Mouse (Mus musculus) hindbrain, embryonic 13.5 days (tissue): ENCODE results near the gene Camkmt. TPM values are rescaled to one million over a fixed set of nuclear protein-coding genes. Genes with fewer than 3 reads are reported as not detected.

ENCODE experiments used
- ATAC-seq: fragments of 200-750 bp; cut with Nextera tagmentation; 2 replicates; pipeline ENCODE4 v1.8.0; 2017; ENCODE audit warnings: moderate TSS enrichment; ENCODE audit not compliant: low FRiP score
- H3K27ac ChIP-seq: fragments of 300-500 bp; sonication (generic); 2 replicates; pipeline ENCODE4 v1.5.1; 2015; ENCODE audit warnings: inconsistent platforms, mild to moderate bottlenecking, moderate library complexity
- H3K27me3 ChIP-seq: fragments of 300-500 bp; sonication (generic); 2 replicates; pipeline ENCODE4 v1.6.1; 2015; ENCODE audit warnings: mild to moderate bottlenecking, inconsistent platforms
- H3K36me3 ChIP-seq: fragments of 300-500 bp; sonication (generic); 2 replicates; pipeline ENCODE4 v1.6.1; 2015; ENCODE audit warnings: mild to moderate bottlenecking, inconsistent platforms
- H3K4me1 ChIP-seq: fragments of 300-500 bp; sonication (generic); replicated peaks from 2 replicates; pipeline ENCODE4 v1.6.1; 2015; ENCODE audit warnings: inconsistent platforms
- H3K4me2 ChIP-seq: fragments of 300-500 bp; sonication (generic); 2 replicates; pipeline ENCODE4 v1.6.1; 2015; ENCODE audit warnings: inconsistent platforms, mild to moderate bottlenecking, moderate library complexity
- H3K4me3 ChIP-seq: fragments of 300-500 bp; sonication (generic); 2 replicates; pipeline ENCODE4 v1.5.1; 2015; ENCODE audit warnings: mild to moderate bottlenecking, inconsistent platforms
- H3K9ac ChIP-seq: fragments of 300-500 bp; sonication (generic); 2 replicates; pipeline ENCODE4 v1.6.1; 2015; ENCODE audit warnings: mild to moderate bottlenecking, inconsistent platforms
- H3K9me3 ChIP-seq: fragments of 300-500 bp; sonication (generic); 2 replicates; pipeline ENCODE4 v1.6.1; 2016; ENCODE audit warnings: inconsistent platforms
- WGBS: fragments of 180-500 bp; shearing (Covaris S2); methylation state at CpG from one replicate; pipeline ENCODE4 v1.1.7; 2015; 5-methylcytosine and 5-hydroxymethylcytosine counted together
- polyA plus RNA-seq: library from polyadenylated mRNA; unstranded; fragments of >200 nt; fragmentation: Nextera tagmentation; extraction: Ambion mirVana; gene quantifications from 2 replicates; pipeline ENCODE4 v1.2.1, GENCODE M21; 2015

The Camkmt gene
- polyA plus RNA-seq, 1 experiment from 2014 or later, result 18.3 TPM

DNA sequence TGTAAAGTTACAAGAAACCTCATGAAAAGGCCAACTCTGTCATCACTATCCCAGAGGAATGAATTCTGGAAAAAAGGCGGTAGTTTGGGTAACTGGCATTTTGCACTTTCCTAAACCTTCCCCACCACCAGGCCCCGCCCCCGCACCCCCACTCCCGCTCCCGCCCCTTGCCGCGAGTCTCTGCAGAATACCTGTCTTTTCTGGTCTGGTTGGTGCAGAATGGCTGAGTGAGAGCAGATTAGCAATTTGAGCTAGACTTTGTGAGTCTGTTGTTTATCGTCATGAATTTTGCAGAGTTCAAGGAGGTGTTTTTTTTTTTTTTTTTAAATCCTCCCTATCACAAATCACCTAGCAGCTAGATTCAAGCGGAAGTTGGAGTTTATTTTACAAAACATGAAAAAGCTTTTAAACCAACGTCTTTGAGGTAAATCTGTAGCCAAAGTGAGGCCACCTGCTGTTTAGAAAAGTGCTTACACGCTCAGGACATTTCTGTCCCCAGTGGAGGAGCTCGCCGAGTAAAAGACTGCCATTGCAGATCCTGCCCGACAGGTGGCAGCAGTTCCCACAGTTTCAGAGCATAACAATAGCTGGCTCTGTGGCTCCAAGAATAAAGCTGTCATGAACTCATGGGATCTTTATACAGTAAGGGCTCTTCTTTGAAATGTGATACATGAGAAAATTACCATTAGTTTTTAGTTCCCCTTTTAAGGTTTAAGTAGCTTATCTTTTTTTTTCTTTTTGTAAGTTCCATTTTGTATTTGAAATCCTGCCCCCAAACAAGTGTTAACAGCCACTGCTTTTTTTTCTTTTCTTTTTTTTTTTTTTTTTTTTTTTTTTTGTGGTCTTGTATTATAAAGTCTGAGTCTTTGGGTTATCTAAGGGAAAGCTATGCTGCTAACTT lies 99.1 kb downstream of the Camkmt start:
- peak overlapping the region; percentile 61 for H3K9ac ChIP-seq

GRCm38 (mm10) chr17:85190128-85190435 lies 99.7 kb downstream of the Camkmt start:
- Histone ChIP-seq H3K4me3 (0 out of 2 replicates have a peak overlapping the region, but pooled peaks have one; percentile 12), H3K9me3 (no peaks in the 10 kb centered on the region), H3K4me2 (peak overlapping the region; percentile 39), H3K4me1 (peaks cover 6% of the 10 kb centered on the region), H3K36me3 (no peaks in the 10 kb centered on the region), H3K9ac (peak overlapping the region; percentile 61), H3K27me3 (peaks cover 7% of the 10 kb centered on the region), H3K27ac (no peak overlapping the region)
- 20% methylated on average over 7 of the region's 7 CpGs for WGBS
- ATAC-seq, result 0 out of 2 replicates have a peak, but pooled peaks have one; percentile 21

More for the DNA sequence above, 99.1 kb downstream of the Camkmt start:
- Histone ChIP-seq H3K27me3 (peaks cover 9% of the 10 kb centered on the region), H3K9me3 (no peaks in the 10 kb centered on the region), H3K36me3 (no peaks in the 10 kb centered on the region), H3K27ac (no peak overlapping the region), H3K4me1 (peaks cover 6% of the 10 kb centered on the region), H3K4me2 (peak overlapping the region; percentile 39), H3K4me3 (0 out of 2 replicates have a peak overlapping the region, but pooled peaks have one; percentile 12)
- 7% methylated on average over 14 of the region's 14 CpGs for WGBS
- peak; percentile 88 for ATAC-seq

GRCm38 (mm10) chr17:85193294-85193693 lies 102.9 kb downstream of the Camkmt start:
- no peak overlapping the region for H3K9ac ChIP-seq
- no peaks in the 10 kb centered on the region for H3K9me3 ChIP-seq
- 90% methylated on average over 11 of the region's 11 CpGs for WGBS
- no peaks in the 10 kb centered on the region for H3K36me3 ChIP-seq
- no peak overlapping the region for H3K27ac ChIP-seq
- H3K4me1 ChIP-seq, result peaks cover 6% of the 10 kb centered on the region
- H3K4me2 ChIP-seq, result no peak overlapping the region
- peaks cover 7% of the 10 kb centered on the region for H3K27me3 ChIP-seq
- no peak overlapping the region for H3K4me3 ChIP-seq
- no peak for ATAC-seq

DNA sequence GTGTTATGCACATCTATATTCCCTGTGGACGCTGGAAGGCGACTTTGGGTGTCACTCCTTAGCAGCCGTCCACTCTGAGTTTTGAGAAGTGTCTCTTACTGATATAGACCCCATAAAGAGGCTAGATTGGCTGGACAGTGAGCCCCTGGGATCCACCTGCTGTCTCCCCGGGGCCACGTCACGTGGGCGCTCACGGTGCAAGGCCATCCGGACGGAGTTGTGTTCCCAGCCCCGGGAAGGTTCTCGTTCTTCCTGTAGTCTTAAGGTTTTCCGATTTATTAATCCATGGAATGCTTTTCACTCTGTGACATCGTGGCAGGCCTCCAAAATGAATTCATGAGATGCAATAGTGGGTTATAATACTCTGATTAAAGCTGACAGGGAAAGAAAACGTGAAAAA lies 108.4 kb downstream of the Camkmt start:
- Histone ChIP-seq H3K9me3 (no peaks in the 10 kb centered on the region), H3K36me3 (no peaks in the 10 kb centered on the region), H3K9ac (no peak overlapping the region), H3K4me3 (no peak overlapping the region), H3K27ac (no peak overlapping the region), H3K4me1 (no peaks in the 10 kb centered on the region), H3K27me3 (no peaks in the 10 kb centered on the region), H3K4me2 (no peak overlapping the region)
- WGBS, result 92% methylated on average over 15 of the region's 15 CpGs
- ATAC-seq, result no peak

DNA sequence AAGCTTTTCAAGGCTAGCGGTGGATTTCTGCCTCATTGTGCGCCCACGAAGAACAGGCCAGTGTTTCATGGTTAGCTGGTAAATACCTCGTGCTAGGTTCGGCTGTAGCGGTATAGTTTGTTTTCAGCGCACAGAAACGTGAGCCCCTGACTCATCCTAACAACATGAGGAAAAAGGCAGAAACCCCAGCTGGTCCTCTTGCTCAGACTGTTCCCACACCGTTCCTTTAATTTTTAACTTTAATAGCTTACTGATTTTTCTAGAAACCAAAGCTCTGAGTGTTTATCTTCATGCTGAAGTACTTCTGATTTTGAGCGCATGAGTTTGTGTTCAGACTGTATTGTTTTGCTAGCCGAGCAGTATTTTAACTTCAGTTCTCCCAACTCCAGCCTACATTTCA lies 109.0 kb downstream of the Camkmt start:
- WGBS, result 87% methylated on average over 11 of the region's 11 CpGs
- no peaks in the 10 kb centered on the region for H3K36me3 ChIP-seq
- H3K9me3 ChIP-seq, result no peaks in the 10 kb centered on the region
- H3K4me1 ChIP-seq, result no peaks in the 10 kb centered on the region
- H3K4me3 ChIP-seq, result no peak overlapping the region
- H3K27ac ChIP-seq, result no peak overlapping the region
- no peak overlapping the region for H3K4me2 ChIP-seq
- no peak overlapping the region for H3K9ac ChIP-seq
- no peak for ATAC-seq
- H3K27me3 ChIP-seq, result no peaks in the 10 kb centered on the region

GRCm38 (mm10) chr17:85218054-85218453 lies 127.7 kb downstream of the Camkmt start:
- no peaks in the 10 kb centered on the region for H3K27me3 ChIP-seq
- 76% methylated on average over 5 of the region's 5 CpGs for WGBS
- H3K36me3 ChIP-seq, result 0 out of 2 replicates have a peak, but pooled peaks cover 2% of the 10 kb centered on the region
- H3K9me3 ChIP-seq, result peaks cover 5% of the 10 kb centered on the region; the same call in 1 of the 2 replicates
- H3K27ac ChIP-seq, result no peak overlapping the region
- ATAC-seq, result no peak
- no peak overlapping the region for H3K9ac ChIP-seq
- H3K4me2 ChIP-seq, result no peak overlapping the region
- no peak overlapping the region for H3K4me3 ChIP-seq
- H3K4me1 ChIP-seq, result no peaks in the 10 kb centered on the region

DNA sequence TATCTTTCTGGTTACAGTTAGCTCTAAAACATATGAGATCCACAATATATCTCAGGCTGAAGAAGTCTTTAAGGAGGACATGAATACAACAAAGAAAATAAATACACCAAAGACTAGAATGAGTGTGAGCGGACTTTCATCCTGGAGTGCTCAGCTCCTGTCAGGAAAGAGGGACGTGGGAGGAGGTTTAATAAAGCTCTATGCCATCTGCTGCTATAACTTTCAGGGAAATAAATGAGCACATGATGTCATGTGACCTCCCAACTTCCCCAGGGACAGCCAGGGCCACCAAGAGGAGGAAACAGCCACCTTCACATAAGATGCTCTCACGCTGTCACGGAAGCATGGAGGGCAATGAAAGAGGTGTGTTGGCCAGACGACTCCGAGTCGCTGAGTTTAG lies 151.8 kb downstream of the Camkmt start:
- Histone ChIP-seq H3K9me3 (no peaks in the 10 kb centered on the region), H3K4me3 (no peak overlapping the region), H3K4me2 (no peak overlapping the region), H3K9ac (no peak overlapping the region), H3K27me3 (no peaks in the 10 kb centered on the region), H3K4me1 (no peaks in the 10 kb centered on the region), H3K27ac (no peak overlapping the region), H3K36me3 (no peaks in the 10 kb centered on the region)
- ATAC-seq, result no peak
- WGBS, result 81% methylated on average over 7 of the region's 7 CpGs

- Histone ChIP-seq H3K27me3 (no peaks in the 10 kb centered on the region), H3K27ac (no peak overlapping the region), H3K9me3 (no peaks in the 10 kb centered on the region), H3K4me1 (peaks cover 5% of the 10 kb centered on the region; the same call in 1 of the 2 replicates), H3K4me3 (no peak overlapping the region), H3K36me3 (no peaks in the 10 kb centered on the region), H3K9ac (no peak overlapping the region), H3K4me2 (no peak overlapping the region)
- no peak for ATAC-seq
- 74% methylated on average over 5 of the region's 5 CpGs for WGBS
Measured at GRCm38 (mm10) chr17:85248962-85249361, 158.6 kb downstream of the Camkmt start.

DNA sequence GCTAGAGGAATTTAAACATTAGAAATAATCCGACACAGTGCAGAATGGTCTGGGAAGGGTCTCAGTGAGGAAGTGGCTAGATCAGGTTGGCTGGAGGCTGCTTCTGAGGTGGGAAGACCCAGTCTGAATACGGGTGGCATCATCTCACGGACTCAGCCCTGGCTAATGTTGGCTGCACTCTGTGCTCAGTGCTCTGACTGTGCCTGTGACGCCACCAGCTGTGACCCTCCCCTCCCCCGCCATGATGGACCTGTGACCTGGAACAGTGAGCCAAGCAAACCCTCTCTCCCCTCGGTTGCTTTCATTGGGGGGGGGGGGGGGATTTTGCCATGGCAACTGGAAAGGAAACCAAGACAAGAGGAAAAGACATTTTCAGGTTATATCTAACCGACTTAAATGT lies 159.4 kb downstream of the Camkmt start:
- H3K27me3 ChIP-seq, result no peaks in the 10 kb centered on the region
- no peak overlapping the region for H3K27ac ChIP-seq
- ATAC-seq, result no peak
- H3K4me2 ChIP-seq, result no peak overlapping the region
- WGBS, result 33% methylated on average over 7 of the region's 7 CpGs
- H3K4me3 ChIP-seq, result no peak overlapping the region
- H3K4me1 ChIP-seq, result peaks cover 5% of the 10 kb centered on the region; the same call in 1 of the 2 replicates
- H3K9me3 ChIP-seq, result no peaks in the 10 kb centered on the region
- no peaks in the 10 kb centered on the region for H3K36me3 ChIP-seq
- no peak overlapping the region for H3K9ac ChIP-seq

- Histone ChIP-seq H3K27ac (peak overlapping the region; percentile 56), H3K9ac (no peak overlapping the region)
Measured at GRCm38 (mm10) chr17:85256930-85257329, 166.6 kb downstream of the Camkmt start.

DNA sequence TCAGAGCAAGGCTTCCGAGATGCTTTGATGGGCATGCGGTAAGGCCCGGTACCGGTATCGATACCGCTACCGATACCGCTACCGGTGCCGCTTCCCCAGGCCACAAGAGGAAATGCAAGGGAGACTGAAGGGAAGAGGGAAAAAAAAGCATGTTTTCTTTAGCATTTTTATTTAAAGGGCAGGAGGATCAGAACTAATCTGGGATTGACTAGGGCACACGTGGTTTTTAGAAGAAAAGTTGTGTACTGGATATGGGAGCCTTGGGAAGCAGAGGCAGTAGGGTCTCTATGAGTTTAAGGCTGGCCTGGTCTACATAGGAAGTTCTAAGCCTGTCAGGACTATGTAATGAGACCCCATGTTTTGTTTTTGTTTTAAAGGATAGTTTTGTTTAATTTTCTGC lies 167.0 kb downstream of the Camkmt start:
- Histone ChIP-seq H3K4me3 (no peak overlapping the region), H3K27ac (peak overlapping the region; percentile 56; the same call in 1 of the 2 replicates), H3K4me2 (peak overlapping the region; percentile 31), H3K36me3 (no peaks in the 10 kb centered on the region), H3K9me3 (no peaks in the 10 kb centered on the region), H3K9ac (no peak overlapping the region), H3K4me1 (peaks cover 41% of the 10 kb centered on the region), H3K27me3 (no peaks in the 10 kb centered on the region)
- WGBS, result 33% methylated on average over 11 of the region's 11 CpGs
- no peak for ATAC-seq

More at GRCm38 (mm10) chr17:85256930-85257329, 166.6 kb downstream of the Camkmt start:
- no peaks in the 10 kb centered on the region for H3K36me3 ChIP-seq
- peak; percentile 50; the same call in 1 of the 2 replicates for ATAC-seq
- H3K27me3 ChIP-seq, result no peaks in the 10 kb centered on the region
- H3K4me1 ChIP-seq, result peaks cover 38% of the 10 kb centered on the region
- no peaks in the 10 kb centered on the region for H3K9me3 ChIP-seq
- H3K4me2 ChIP-seq, result peak overlapping the region; percentile 31
- H3K4me3 ChIP-seq, result no peak overlapping the region
- 3% methylated on average over 9 of the region's 9 CpGs for WGBS

GRCm38 (mm10) chr17:85258703-85259341 lies 168.5 kb downstream of the Camkmt start:
- peak overlapping the region; percentile 1; the same call in 1 of the 2 replicates for H3K4me2 ChIP-seq
- H3K4me1 ChIP-seq, result peaks cover 41% of the 10 kb centered on the region
- H3K9ac ChIP-seq, result 0 out of 2 replicates have a peak overlapping the region, but pooled peaks have one; percentile 4
- ATAC-seq, result peak; percentile 63
- 47% methylated on average over 13 of the region's 13 CpGs for WGBS
- H3K36me3 ChIP-seq, result no peaks in the 10 kb centered on the region
- no peaks in the 10 kb centered on the region for H3K9me3 ChIP-seq
- H3K27ac ChIP-seq, result peak overlapping the region; percentile 78
- no peaks in the 10 kb centered on the region for H3K27me3 ChIP-seq
- H3K4me3 ChIP-seq, result no peak overlapping the region
